Mouse (Mus musculus): ENCODE data around the gene Itpr2. TPM values are rescaled to one million over a fixed set of nuclear protein-coding genes. Genes with fewer than 3 reads are reported as not detected.

Itpr2 gene
- polyA plus RNA-seq, 2 experiments, result 0.64 to 1.7 TPM

DNA sequence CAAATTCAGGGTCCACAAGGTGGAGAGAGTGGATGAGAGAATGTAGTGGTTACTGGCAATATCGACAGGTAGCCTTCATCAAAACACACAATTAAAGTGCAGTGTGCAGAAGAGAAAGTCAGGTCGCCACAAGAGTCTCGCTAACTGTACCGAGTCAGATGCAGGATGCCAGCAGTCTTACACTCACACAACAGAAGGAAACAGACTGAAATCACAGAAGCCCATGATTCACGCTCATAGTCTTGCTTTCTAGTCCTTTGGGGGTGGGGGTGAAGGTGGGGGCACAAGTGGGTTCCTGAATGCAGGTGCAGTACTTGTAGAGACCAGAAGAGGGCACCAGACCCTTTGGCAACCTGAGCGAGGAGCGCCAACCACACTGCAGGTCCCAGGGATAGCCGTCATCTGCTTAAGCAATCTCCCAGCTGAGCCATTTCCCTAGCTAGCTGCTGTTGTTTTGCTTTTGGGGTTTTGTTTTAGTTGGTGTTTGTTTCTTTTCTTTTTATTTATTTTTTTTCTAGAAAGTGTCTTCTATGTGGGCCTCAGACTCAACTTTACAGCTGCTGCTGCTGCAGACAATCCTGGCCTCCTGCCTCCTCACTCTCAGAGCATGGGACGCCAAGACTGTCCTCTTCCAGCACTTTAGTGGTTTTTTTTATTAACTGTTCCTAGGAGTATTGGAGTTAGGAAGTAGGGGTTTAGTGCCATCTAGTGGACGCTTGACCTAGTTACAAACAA, 92.2 kb downstream of the Itpr2 start:
- DNase-seq (ENCODE audit: low read depth in 3 of 3, low spot score in 3 of 3) (peak; percentile 58 to 65 (median 59)), ATAC-seq (ENCODE audit: insufficient read depth) (peak; percentile 69)
- H3K36me3 ChIP-seq (replicated peaks; ENCODE audit: control insufficient read depth, insufficient read depth, low read depth), result no peaks in the 10 kb centered on the region
- no peaks in the 10 kb centered on the region for H3K4me1 ChIP-seq (replicated peaks; ENCODE audit: control insufficient read depth in 2 of 2, insufficient read depth in 2 of 2, low read length in 1 of 2)
- H3K27ac ChIP-seq, result no peak overlapping the region
- TF ChIP-seq EP300 (IDR thresholded peaks at IDR 0.05; ENCODE audit: low read depth) (no peak), CTCF (IDR thresholded peaks at IDR 0.05; ENCODE audit: low read depth) (peak; percentile 94)
- H3K9me3 ChIP-seq (ENCODE audit: control insufficient read depth, low read length), result no peaks in the 10 kb centered on the region
- H3K4me2 ChIP-seq (ENCODE audit: low read depth), result peak overlapping the region; percentile 56
- H3K4me3 ChIP-seq (ENCODE audit: insufficient read depth in 1 of 2, low read depth in 2 of 2, low read length in 2 of 2), result no peak overlapping the region
- no peaks in the 10 kb centered on the region for H3K27me3 ChIP-seq (ENCODE audit: control insufficient read depth, insufficient read depth, low read length)
- H3K9ac ChIP-seq (replicated peaks), result no peak overlapping the region
- 22% methylated on average over 10 of the region's 10 CpGs for WGBS (ENCODE audit: insufficient replicate concordance)

DNA sequence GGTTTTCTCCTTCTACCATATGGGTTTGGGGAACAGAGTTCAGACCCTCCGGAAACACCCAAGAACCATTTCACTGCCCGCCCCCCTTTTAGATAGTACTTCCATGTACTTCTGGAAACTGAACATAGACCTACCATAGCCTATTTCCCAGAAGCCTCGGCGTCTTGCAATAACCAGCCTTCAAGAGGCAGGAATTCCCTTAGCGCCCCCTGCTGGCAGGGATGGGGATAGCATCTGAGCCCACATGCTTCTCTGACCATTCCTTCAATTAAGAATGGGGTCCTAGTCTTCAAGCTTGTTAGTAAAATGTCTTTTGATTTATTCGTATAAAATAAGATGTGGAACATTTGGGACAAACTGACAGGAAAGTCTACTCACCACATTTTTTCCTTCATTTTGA, 96.6 kb downstream of the Itpr2 start:
- no peaks in the 10 kb centered on the region for H3K9me3 ChIP-seq (ENCODE audit: control insufficient read depth, low read length)
- H3K36me3 ChIP-seq (replicated peaks; ENCODE audit: control insufficient read depth, insufficient read depth, low read depth), result no peaks in the 10 kb centered on the region
- no peaks in the 10 kb centered on the region for H3K4me1 ChIP-seq (replicated peaks; ENCODE audit: control insufficient read depth in 2 of 2, insufficient read depth in 2 of 2, low read length in 1 of 2)
- 29% methylated on average over 6 of the region's 6 CpGs for WGBS (ENCODE audit: insufficient replicate concordance)
- peak; percentile 94 for TF ChIP-seq CTCF (IDR thresholded peaks at IDR 0.05; ENCODE audit: low read depth)
- no peak for TF ChIP-seq EP300 (IDR thresholded peaks at IDR 0.05; ENCODE audit: low read depth)
- no peak for ATAC-seq (ENCODE audit: insufficient read depth)
- no peak overlapping the region for H3K27ac ChIP-seq
- no peak overlapping the region for H3K4me2 ChIP-seq (ENCODE audit: low read depth)
- H3K9ac ChIP-seq (replicated peaks), result no peak overlapping the region
- peak in 2 of 3 experiments; percentile 13 to 24 for DNase-seq (ENCODE audit: low read depth in 3 of 3, low spot score in 3 of 3)
- no peaks in the 10 kb centered on the region for H3K27me3 ChIP-seq (ENCODE audit: control insufficient read depth, insufficient read depth, low read length)
- no peak overlapping the region for H3K4me3 ChIP-seq (ENCODE audit: insufficient read depth in 1 of 2, low read depth in 2 of 2, low read length in 2 of 2)

DNA sequence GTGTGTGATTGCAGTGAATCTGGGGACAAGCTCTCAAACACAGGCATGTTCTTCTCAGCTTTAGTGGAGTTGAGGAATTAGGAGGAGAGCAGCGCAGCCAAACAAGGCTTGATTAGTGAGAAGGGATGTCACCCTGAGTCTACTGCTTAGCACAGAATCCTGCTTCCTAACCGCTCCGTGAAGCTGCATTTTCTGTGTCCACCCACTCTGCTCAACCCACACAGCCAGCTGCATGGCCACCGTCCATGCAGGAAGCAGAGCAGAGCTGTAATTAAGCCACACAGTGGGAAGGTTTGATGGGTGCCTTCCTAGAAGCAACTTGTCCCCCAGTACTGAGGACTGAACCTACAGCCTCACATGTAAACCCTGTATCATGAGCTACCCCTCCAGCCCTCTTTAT, 97.1 kb downstream of the Itpr2 start:
- ATAC-seq (ENCODE audit: insufficient read depth) (no peak), DNase-seq (ENCODE audit: low read depth in 3 of 3, low spot score in 3 of 3) (no peak)
- WGBS (ENCODE audit: insufficient replicate concordance), result 71% methylated on average over 4 of the region's 4 CpGs
- no peak overlapping the region for H3K4me3 ChIP-seq (ENCODE audit: insufficient read depth in 1 of 2, low read depth in 2 of 2, low read length in 2 of 2)
- no peaks in the 10 kb centered on the region for H3K36me3 ChIP-seq (replicated peaks; ENCODE audit: control insufficient read depth, insufficient read depth, low read depth)
- no peaks in the 10 kb centered on the region for H3K27me3 ChIP-seq (ENCODE audit: control insufficient read depth, insufficient read depth, low read length)
- H3K4me1 ChIP-seq (replicated peaks; ENCODE audit: control insufficient read depth in 2 of 2, insufficient read depth in 2 of 2, low read length in 1 of 2), result no peaks in the 10 kb centered on the region
- no peak for TF ChIP-seq EP300 (IDR thresholded peaks at IDR 0.05; ENCODE audit: low read depth)
- TF ChIP-seq CTCF (IDR thresholded peaks at IDR 0.05; ENCODE audit: low read depth), result no peak
- no peak overlapping the region for H3K4me2 ChIP-seq (ENCODE audit: low read depth)
- no peak overlapping the region for H3K9ac ChIP-seq (replicated peaks)
- no peak overlapping the region for H3K27ac ChIP-seq
- no peaks in the 10 kb centered on the region for H3K9me3 ChIP-seq (ENCODE audit: control insufficient read depth, low read length)

DNA sequence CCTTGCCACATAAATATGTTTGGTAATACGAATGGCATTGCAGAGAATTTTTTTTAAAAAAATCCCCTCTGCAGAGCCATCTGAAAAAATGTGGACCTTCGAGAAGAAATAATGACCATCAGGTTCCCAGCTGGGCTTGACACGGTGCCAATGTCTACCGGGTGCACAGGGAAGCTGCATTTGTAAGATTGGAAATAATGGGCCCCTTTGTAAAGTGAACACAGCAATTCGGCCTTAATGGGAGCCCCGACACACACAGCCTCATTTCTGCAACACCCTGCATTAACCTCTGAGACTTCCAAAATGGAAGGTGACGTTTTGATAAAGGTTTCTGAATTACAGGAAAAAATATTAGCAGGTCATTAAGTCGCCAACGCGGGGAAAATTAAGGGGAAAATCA, 97.9 kb downstream of the Itpr2 start:
- Histone ChIP-seq H3K4me2 (ENCODE audit: low read depth) (no peak overlapping the region), H3K9ac (replicated peaks) (no peak overlapping the region), H3K27me3 (ENCODE audit: control insufficient read depth, insufficient read depth, low read length) (no peaks in the 10 kb centered on the region), H3K9me3 (ENCODE audit: control insufficient read depth, low read length) (no peaks in the 10 kb centered on the region), H3K27ac (no peak overlapping the region), H3K4me1 (replicated peaks; ENCODE audit: control insufficient read depth in 2 of 2, insufficient read depth in 2 of 2, low read length in 1 of 2) (no peaks in the 10 kb centered on the region), H3K4me3 (ENCODE audit: insufficient read depth in 1 of 2, low read depth in 2 of 2, low read length in 2 of 2) (no peak overlapping the region), H3K36me3 (replicated peaks; ENCODE audit: control insufficient read depth, insufficient read depth, low read depth) (no peaks in the 10 kb centered on the region)
- no peak for ATAC-seq (ENCODE audit: insufficient read depth)
- DNase-seq (ENCODE audit: low read depth in 3 of 3, low spot score in 3 of 3), result no peak
- 69% methylated on average over 10 of the region's 10 CpGs for WGBS (ENCODE audit: insufficient replicate concordance)
- no peak for TF ChIP-seq EP300 (IDR thresholded peaks at IDR 0.05; ENCODE audit: low read depth)
- no peak for TF ChIP-seq CTCF (IDR thresholded peaks at IDR 0.05; ENCODE audit: low read depth)

DNA sequence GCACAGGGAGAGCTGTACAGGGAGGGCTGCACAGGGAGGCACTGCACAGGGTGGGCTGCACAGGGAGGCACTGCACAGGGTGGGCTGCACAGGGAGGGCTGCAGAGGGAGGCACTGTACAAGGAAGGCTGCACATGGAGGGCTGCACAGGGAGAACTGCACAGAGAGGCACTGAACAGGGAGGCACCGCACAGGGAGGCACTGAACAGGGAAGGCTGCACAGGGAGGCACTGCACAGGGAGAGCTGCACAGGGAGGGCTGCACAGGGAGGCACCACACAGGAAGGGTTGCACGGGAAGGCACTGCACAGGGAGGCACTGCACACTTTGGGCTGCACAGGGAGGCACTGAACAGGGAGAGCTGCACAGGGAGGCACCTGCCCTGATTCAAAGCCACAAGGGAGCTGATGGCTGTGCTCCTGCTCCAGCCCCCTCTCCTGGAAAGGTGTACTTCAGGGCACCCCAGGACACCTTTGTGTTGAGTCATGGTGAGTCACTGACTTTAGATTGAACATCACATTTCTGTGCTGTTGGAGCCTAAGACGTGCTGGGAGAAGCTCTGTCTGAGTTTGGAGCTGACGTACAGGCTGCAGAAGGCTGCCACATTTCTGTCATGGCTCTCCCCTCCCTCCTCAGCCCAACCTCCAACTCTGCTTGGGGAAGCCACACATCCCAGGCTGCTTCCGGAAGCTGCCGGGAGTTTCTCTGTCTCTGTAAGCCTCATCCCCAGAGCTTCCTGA, 98.9 kb downstream of the Itpr2 start:
- no peaks in the 10 kb centered on the region for H3K36me3 ChIP-seq (replicated peaks; ENCODE audit: control insufficient read depth, insufficient read depth, low read depth)
- H3K27ac ChIP-seq, result no peak overlapping the region
- WGBS (ENCODE audit: insufficient replicate concordance), result 40% methylated on average over 6 of the region's 6 CpGs
- TF ChIP-seq CTCF (IDR thresholded peaks at IDR 0.05; ENCODE audit: low read depth) (no peak), EP300 (IDR thresholded peaks at IDR 0.05; ENCODE audit: low read depth) (no peak)
- H3K4me2 ChIP-seq (ENCODE audit: low read depth), result no peak overlapping the region
- no peaks in the 10 kb centered on the region for H3K4me1 ChIP-seq (replicated peaks; ENCODE audit: control insufficient read depth in 2 of 2, insufficient read depth in 2 of 2, low read length in 1 of 2)
- ATAC-seq (ENCODE audit: insufficient read depth), result no peak
- H3K9ac ChIP-seq (replicated peaks), result no peak overlapping the region
- no peak for DNase-seq (ENCODE audit: low read depth in 3 of 3, low spot score in 3 of 3)
- no peak overlapping the region for H3K4me3 ChIP-seq (ENCODE audit: insufficient read depth in 1 of 2, low read depth in 2 of 2, low read length in 2 of 2)
- no peaks in the 10 kb centered on the region for H3K9me3 ChIP-seq (ENCODE audit: control insufficient read depth, low read length)
- H3K27me3 ChIP-seq (ENCODE audit: control insufficient read depth, insufficient read depth, low read length), result no peaks in the 10 kb centered on the region
